Mouse (Mus musculus): ENCODE measurements around the gene Olfr1157.

Gene Olfr1157

GRCm38 (mm10) chr2:87968199-87968598 lies at the start of gene Olfr1157:
Olfr1157 (minus strand) TSS chr2:87968299.
- TF ChIP-seq GATA4 (IDR thresholded peaks at IDR 0.05; ENCODE audit: insufficient replicate concordance, low read length) = no peak

DNA sequence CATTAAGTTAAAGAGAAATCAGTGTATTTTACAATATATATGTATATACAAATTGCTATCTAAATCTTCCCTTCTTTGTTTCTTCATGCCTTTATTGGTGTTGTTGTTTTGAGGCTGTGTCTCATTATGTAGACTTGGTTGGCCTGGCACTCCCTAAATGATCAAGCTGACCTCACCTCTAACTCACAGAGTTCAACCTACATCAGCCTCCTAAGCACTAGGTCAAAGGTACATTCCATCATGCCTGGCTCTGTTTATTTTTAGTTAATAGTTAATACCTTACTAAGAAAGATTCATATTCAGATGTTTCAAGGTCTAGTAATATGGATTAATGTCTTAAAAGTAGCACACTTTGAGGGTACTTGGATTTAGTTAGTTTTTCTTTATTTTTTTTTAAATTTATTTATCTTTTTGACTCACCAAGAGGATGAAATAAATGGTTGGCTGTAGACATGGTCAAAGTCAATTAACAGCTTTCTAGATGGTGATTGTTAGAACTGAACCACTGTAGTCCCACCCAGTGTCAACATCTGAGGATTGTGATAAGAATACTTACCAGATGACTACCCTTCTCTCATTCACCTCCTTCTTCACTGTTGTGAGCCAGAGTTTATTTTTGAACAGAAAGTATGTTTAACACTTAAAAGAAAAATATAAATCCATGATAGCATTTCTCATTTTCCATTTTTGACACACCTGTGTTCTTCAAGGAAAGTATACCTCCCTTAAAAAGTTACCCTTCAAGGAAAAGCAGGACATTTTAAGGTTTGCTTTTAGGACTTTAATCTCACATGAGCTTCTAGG lies 39.6 kb upstream of the Olfr1157 start, which contains the start of gene Olfr1160:
Gene Olfr1160, minus strand, starts transcription at position 754 of the 804 bp plus-strand sequence.
- no peak for TF ChIP-seq GATA4 (IDR thresholded peaks at IDR 0.05; ENCODE audit: insufficient replicate concordance, low read length)

DNA sequence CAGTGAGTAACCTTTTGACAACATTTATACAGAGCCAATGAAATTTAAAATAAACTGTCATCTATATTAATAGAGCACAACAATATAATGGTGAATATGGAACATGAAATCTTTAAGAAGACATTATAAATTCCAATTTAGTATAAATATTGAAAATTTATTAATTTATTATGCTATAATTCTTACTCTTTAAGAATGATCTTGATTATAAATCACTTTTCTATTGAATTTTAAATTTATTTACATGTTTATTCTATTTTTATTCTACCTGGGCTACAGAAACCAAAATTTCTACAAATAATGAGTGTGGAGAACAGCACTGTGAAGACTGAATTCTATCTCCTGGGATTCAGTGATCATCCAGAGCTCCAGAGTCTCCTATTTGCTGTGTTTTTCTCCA lies 21.7 kb upstream of the Olfr1157 start, which contains the start of gene Olfr1158:
Gene Olfr1158, plus strand, starts transcription at position 301 of the 400 bp plus-strand sequence.
- TF ChIP-seq GATA4 (IDR thresholded peaks at IDR 0.05; ENCODE audit: insufficient replicate concordance, low read length) = no peak

DNA sequence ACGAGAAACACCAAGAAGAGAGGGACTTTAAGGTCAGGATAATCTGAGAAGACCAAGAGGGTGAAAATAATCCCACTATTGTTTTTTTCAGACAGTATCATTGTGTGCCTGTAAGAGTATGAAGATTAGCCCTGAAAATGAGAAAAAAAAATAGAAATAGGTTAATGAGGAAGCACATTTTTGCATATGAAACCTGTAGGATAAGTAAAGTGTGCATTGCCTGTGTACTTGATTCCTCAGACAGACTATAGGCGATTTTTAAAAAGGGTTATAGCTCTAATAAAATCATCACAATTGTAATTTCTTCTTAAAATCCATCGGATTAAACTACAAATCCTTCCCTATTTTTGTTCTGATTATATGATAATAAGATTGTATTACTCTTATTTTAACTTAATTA lies 6.5 kb upstream of the Olfr1157 start, which contains the start of gene Olfr74:
Gene Olfr74, minus strand, starts transcription at position 101 of the 400 bp plus-strand sequence.
- TF ChIP-seq GATA4 (IDR thresholded peaks at IDR 0.05; ENCODE audit: insufficient replicate concordance, low read length) = no peak

DNA sequence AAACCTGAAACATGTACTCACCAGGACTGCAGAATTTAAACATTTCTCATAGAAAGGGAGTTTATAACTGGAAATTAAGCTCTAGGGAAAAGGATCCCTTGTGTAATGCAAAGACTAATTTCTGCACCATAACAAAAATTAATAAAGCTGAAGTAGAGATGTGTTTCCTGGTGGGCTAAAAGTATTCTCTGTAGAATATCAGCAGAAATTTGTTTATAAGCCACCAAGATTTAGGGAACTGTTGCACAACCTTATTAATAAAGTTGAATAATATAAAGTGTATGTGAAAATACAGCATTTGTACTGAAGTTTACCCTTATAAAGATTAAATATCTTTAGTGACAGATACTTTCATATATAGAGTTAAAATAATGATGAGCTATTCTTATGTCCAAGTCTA lies 15.1 kb downstream of the Olfr1157 start, which contains the start of gene Olfr1156:
Gene Olfr1156, minus strand, starts transcription at position 101 of the 400 bp plus-strand sequence.
- no peak for TF ChIP-seq GATA4 (IDR thresholded peaks at IDR 0.05; ENCODE audit: insufficient replicate concordance, low read length)

GRCm38 (mm10) chr2:87945037-87945436 lies 23.1 kb downstream of the Olfr1157 start, which contains the start of gene Olfr1155:
Olfr1155 (minus strand) TSS chr2:87945137.
- no peak for TF ChIP-seq GATA4 (IDR thresholded peaks at IDR 0.05; ENCODE audit: insufficient replicate concordance, low read length)
